Mouse (Mus musculus) midbrain, postnatal 0 days (tissue): ENCODE data around the gene Zfhx3. TPM values are rescaled to one million over a fixed set of nuclear protein-coding genes. Genes with fewer than 3 reads are reported as not detected.
A peak's percentile ranks its signal among the peaks of the same experiment; 100 is the strongest.

Source experiments
- ATAC-seq: fragments of 200-750 bp; cut with Nextera tagmentation; 2 replicates; pipeline ENCODE4 v1.8.0; 2017; ENCODE audit warnings: moderate number of reproducible peaks, mild to moderate bottlenecking, moderate TSS enrichment, moderate library complexity; ENCODE audit not compliant: low FRiP score
- DNase-seq: peaks from one replicate; pipeline ENCODE4 v3.0.0-alpha.2; 2015; ENCODE audit warnings: low spot score
- H3K27ac ChIP-seq: fragments of 300-500 bp; sonication (generic); 2 replicates; pipeline ENCODE4 v1.5.1; 2014; ENCODE audit warnings: low read depth, mild to moderate bottlenecking, low read length, mixed read lengths
- H3K27me3 ChIP-seq: fragments of 300-500 bp; sonication (generic); 2 replicates; pipeline ENCODE4 v1.6.1; 2014; ENCODE audit warnings: low read length, control low read depth, mixed read lengths; ENCODE audit not compliant: insufficient read depth
- H3K36me3 ChIP-seq: fragments of 300-500 bp; sonication (generic); 2 replicates; pipeline ENCODE4 v1.6.1; 2014; ENCODE audit warnings: low read length, control low read depth, mixed read lengths; ENCODE audit not compliant: insufficient read depth
- H3K4me1 ChIP-seq: fragments of 300-500 bp; sonication (generic); 2 replicates; pipeline ENCODE4 v1.6.1; 2014; ENCODE audit warnings: mild to moderate bottlenecking, control low read depth, antibody characterized with exemption, low read length, mixed read lengths; ENCODE audit not compliant: insufficient read depth
- H3K4me2 ChIP-seq: fragments of 300-500 bp; sonication (generic); 2 replicates; pipeline ENCODE4 v1.6.1; 2014; ENCODE audit warnings: low read depth, mild to moderate bottlenecking, low read length, mixed read lengths; ENCODE audit not compliant: poor library complexity, severe bottlenecking
- H3K4me3 ChIP-seq: fragments of 300-500 bp; sonication (generic); 2 replicates; pipeline ENCODE4 v1.5.1; 2014; ENCODE audit warnings: low read depth, mild to moderate bottlenecking, low read length, moderate library complexity
- H3K9ac ChIP-seq: fragments of 300-500 bp; sonication (generic); replicated peaks from 2 replicates; pipeline ENCODE4 v1.6.1; 2014; ENCODE audit warnings: mild to moderate bottlenecking, low read length, moderate library complexity, mixed read lengths; ENCODE audit not compliant: poor library complexity, severe bottlenecking
- H3K9me3 ChIP-seq: fragments of 300-500 bp; sonication (generic); 2 replicates; pipeline ENCODE4 v1.6.1; 2016; ENCODE audit warnings: low read length, control low read depth
- CTCF ChIP-seq: IDR thresholded peaks from 2 replicates; pipeline ENCODE4 v1.5.1; 2016; ENCODE audit warnings: antibody characterized with exemption, mild to moderate bottlenecking
- WGBS: fragments of 180-500 bp; shearing (Covaris S2); extraction: QIAGEN DNeasy Blood & Tissue Kit; methylation state at CpG from one replicate; pipeline ENCODE4 v1.1.7; 2014; 5-methylcytosine and 5-hydroxymethylcytosine counted together
- polyA plus RNA-seq: library from polyadenylated mRNA; unstranded; fragments of >200 nt; fragmentation: Nextera tagmentation; extraction: Ambion mirVana; gene quantifications from 2 replicates; pipeline ENCODE4 v1.2.1, GENCODE M21; 2015
- total RNA-seq: library from RNA; depleted of rRNA; stranded (reverse); fragments of >200 nt; gene quantifications from 2 replicates; pipeline ENCODE4 v1.2.3, GENCODE M21; 2014

The Zfhx3 gene
- total and polyA plus RNA-seq, 2 experiments from 2014 or later: 33.1 to 44.5 TPM

GRCm38 (mm10) chr8:108031159-108031558 lies 88.7 kb downstream of the Zfhx3 start:
- H3K9me3 ChIP-seq: no peaks in the 10 kb centered on the region
- no peak overlapping the region for H3K27ac ChIP-seq
- no peak overlapping the region for H3K9ac ChIP-seq
- WGBS: 90% methylated on average over 3 of the region's 3 CpGs
- no peaks in the 10 kb centered on the region for H3K36me3 ChIP-seq
- no peak overlapping the region for H3K4me3 ChIP-seq
- ATAC-seq (no peak), DNase-seq (no peak)
- TF ChIP-seq CTCF: no peak
- no peak overlapping the region for H3K4me2 ChIP-seq
- H3K4me1 ChIP-seq: no peaks in the 10 kb centered on the region
- no peaks in the 10 kb centered on the region for H3K27me3 ChIP-seq

GRCm38 (mm10) chr8:108034070-108034469 lies 91.6 kb downstream of the Zfhx3 start:
- DNase-seq: no peak
- WGBS: 81% methylated on average over 3 of the region's 3 CpGs

GRCm38 (mm10) chr8:108034726-108035125 lies 92.3 kb downstream of the Zfhx3 start:
- no peak for ATAC-seq
- no peaks in the 10 kb centered on the region for H3K27me3 ChIP-seq
- 79% methylated on average over 6 of the region's 6 CpGs for WGBS
- no peaks in the 10 kb centered on the region for H3K4me1 ChIP-seq
- DNase-seq: no peak
- H3K9me3 ChIP-seq: no peaks in the 10 kb centered on the region
- no peak overlapping the region for H3K4me2 ChIP-seq
- H3K36me3 ChIP-seq: no peaks in the 10 kb centered on the region
- no peak overlapping the region for H3K9ac ChIP-seq
- H3K4me3 ChIP-seq: no peak overlapping the region
- no peak for TF ChIP-seq CTCF
- no peak overlapping the region for H3K27ac ChIP-seq

More at GRCm38 (mm10) chr8:108034070-108034469, 91.6 kb downstream of the Zfhx3 start:
- no peak overlapping the region for H3K4me3 ChIP-seq
- H3K27ac ChIP-seq: no peak overlapping the region
- H3K9me3 ChIP-seq: no peaks in the 10 kb centered on the region
- no peaks in the 10 kb centered on the region for H3K27me3 ChIP-seq
- no peak for ATAC-seq
- no peak for TF ChIP-seq CTCF
- H3K4me1 ChIP-seq: no peaks in the 10 kb centered on the region
- H3K4me2 ChIP-seq: no peak overlapping the region
- H3K36me3 ChIP-seq: no peaks in the 10 kb centered on the region
- H3K9ac ChIP-seq: no peak overlapping the region

GRCm38 (mm10) chr8:108043618-108044017 lies 101.2 kb downstream of the Zfhx3 start:
- no peak overlapping the region for H3K9ac ChIP-seq
- H3K27ac ChIP-seq: no peak overlapping the region
- H3K36me3 ChIP-seq: no peaks in the 10 kb centered on the region
- no peaks in the 10 kb centered on the region for H3K27me3 ChIP-seq
- no peak overlapping the region for H3K4me3 ChIP-seq
- 94% methylated on average over 4 of the region's 4 CpGs for WGBS
- H3K4me1 ChIP-seq: no peaks in the 10 kb centered on the region
- DNase-seq: no peak
- no peak for ATAC-seq
- no peak for TF ChIP-seq CTCF
- H3K9me3 ChIP-seq: no peaks in the 10 kb centered on the region
- no peak overlapping the region for H3K4me2 ChIP-seq

GRCm38 (mm10) chr8:108044185-108044584 lies 101.7 kb downstream of the Zfhx3 start:
- Histone ChIP-seq H3K4me3 (no peak overlapping the region), H3K36me3 (no peaks in the 10 kb centered on the region), H3K4me1 (no peaks in the 10 kb centered on the region), H3K9me3 (no peaks in the 10 kb centered on the region), H3K27ac (no peak overlapping the region), H3K9ac (no peak overlapping the region), H3K4me2 (no peak overlapping the region), H3K27me3 (no peaks in the 10 kb centered on the region)
- DNase-seq (no peak), ATAC-seq (no peak)
- no peak for TF ChIP-seq CTCF
- 82% methylated on average over 3 of the region's 3 CpGs for WGBS

- no peaks in the 10 kb centered on the region; the same call in 1 of the 2 replicates for H3K4me1 ChIP-seq
- ATAC-seq: no peak
- H3K9ac ChIP-seq: no peak overlapping the region; the same call in 1 of the 2 replicates
- no peak for TF ChIP-seq CTCF
- 16% methylated on average over 5 of the region's 5 CpGs for WGBS
- H3K36me3 ChIP-seq: no peaks in the 10 kb centered on the region
- no peak overlapping the region for H3K4me3 ChIP-seq
- H3K4me2 ChIP-seq: no peak overlapping the region
- no peaks in the 10 kb centered on the region for H3K27me3 ChIP-seq
- no peaks in the 10 kb centered on the region for H3K9me3 ChIP-seq
- peak; percentile 26 for DNase-seq
- peak overlapping the region; percentile 52 for H3K27ac ChIP-seq
Measured at GRCm38 (mm10) chr8:108056241-108056640, 113.8 kb downstream of the Zfhx3 start.
